In genomic region chr2:51058158-51058557, GRCm38 (mm10) we compare ENCODE assay signal across 21 mouse cellular contexts.
DNase-seq lines count a peak whose midpoint lies in the region; ATAC-seq and TF ChIP-seq lines count a peak whose summit lies in the region.
"Had no signal": no experiment of that assay in that cellular context is flagged by ENCODE, and none has a peak within 500 bp of the region (broad histone marks: within the 10 kb centered on the region; RNA-seq: fewer than 3 reads in every experiment).

No protein-coding gene starts in this region.

- no peaks in the 10 kb centered on the region for H3K36me3 ChIP-seq in heart, embryonic 10.5 days
- no peaks in the 10 kb centered on the region for H3K36me3 ChIP-seq in heart, embryonic 16.5 days (ENCODE audit: control insufficient read depth, insufficient read depth)
- H3K36me3 ChIP-seq in lung, postnatal 0 days (ENCODE audit: insufficient read depth, low read length): no peaks in the 10 kb centered on the region
- H3K36me3 ChIP-seq in midbrain, embryonic 13.5 days: no peaks in the 10 kb centered on the region
- no peaks in the 10 kb centered on the region for H3K36me3 ChIP-seq in midbrain, postnatal 0 days (ENCODE audit: insufficient read depth, low read length)
- H3K36me3 ChIP-seq: embryonic facial prominence, embryonic 12.5 days; heart, embryonic 15.5 days; hindbrain, embryonic 15.5 days had no signal

- H3K9ac ChIP-seq in heart, embryonic 16.5 days (ENCODE audit: low read length): no peak overlapping the region
- no peak overlapping the region for H3K9ac ChIP-seq in lung, postnatal 0 days (replicated peaks; ENCODE audit: low read depth)
- H3K9ac ChIP-seq in midbrain, embryonic 13.5 days (replicated peaks): no peak overlapping the region
- no peak overlapping the region for H3K9ac ChIP-seq in midbrain, postnatal 0 days (replicated peaks; ENCODE audit: low read length, poor library complexity, severe bottlenecking)
- H3K9ac ChIP-seq: embryonic facial prominence, embryonic 12.5 days; forebrain, postnatal 0 days; heart, embryonic 15.5 days; hindbrain, embryonic 15.5 days had no signal

- 0 out of 2 replicates have a peak, but pooled peaks have one; percentile 32 for ATAC-seq in heart, embryonic 16.5 days (replicated peaks; ENCODE audit: extremely low read depth, insufficient read depth, low FRiP score)
- ATAC-seq in lung, postnatal 0 days: peak; percentile 28; the same call in 1 of the 2 replicates
- peak; percentile 37; the same call in 1 of the 2 replicates for ATAC-seq in midbrain, embryonic 13.5 days
- ATAC-seq in midbrain, postnatal 0 days (ENCODE audit: low FRiP score): no peak
- ATAC-seq: activated CD4-positive, CD25-positive, alpha-beta regulatory T cell, adult 4 months; forebrain, postnatal 0 days; Patski had no signal

- no peaks in the 10 kb centered on the region for H3K27me3 ChIP-seq in heart, embryonic 10.5 days (ENCODE audit: insufficient read depth, poor library complexity, severe bottlenecking)
- H3K27me3 ChIP-seq in heart, embryonic 16.5 days (ENCODE audit: control insufficient read depth, insufficient read depth, low read length): no peaks in the 10 kb centered on the region
- no peaks in the 10 kb centered on the region for H3K27me3 ChIP-seq in lung, postnatal 0 days (replicated peaks; ENCODE audit: insufficient read depth, low read length)
- H3K27me3 ChIP-seq in midbrain, embryonic 13.5 days: no peaks in the 10 kb centered on the region
- no peaks in the 10 kb centered on the region for H3K27me3 ChIP-seq in midbrain, postnatal 0 days (ENCODE audit: insufficient read depth, low read length)
- H3K27me3 ChIP-seq: CH12.LX; embryonic facial prominence, embryonic 12.5 days; heart, embryonic 15.5 days; hindbrain, embryonic 15.5 days; Patski had no signal

- H3K4me3 ChIP-seq in heart, embryonic 10.5 days: no peak overlapping the region
- H3K4me3 ChIP-seq in heart, embryonic 16.5 days (ENCODE audit: low read length): no peak overlapping the region
- no peak overlapping the region for H3K4me3 ChIP-seq in lung, postnatal 0 days (ENCODE audit: low read depth, low read length)
- no peak overlapping the region for H3K4me3 ChIP-seq in midbrain, embryonic 13.5 days (replicated peaks)
- H3K4me3 ChIP-seq in midbrain, postnatal 0 days (ENCODE audit: low read depth, low read length): no peak overlapping the region
- H3K4me3 ChIP-seq: embryonic facial prominence, embryonic 12.5 days; heart, embryonic 15.5 days; hindbrain, embryonic 15.5 days had no signal

- no peak for TF ChIP-seq EP300 in lung, postnatal 0 days (IDR thresholded peaks at IDR 0.05)

- no peak overlapping the region for H3K27ac ChIP-seq in heart, embryonic 10.5 days
- no peak overlapping the region for H3K27ac ChIP-seq in heart, embryonic 16.5 days (ENCODE audit: low read length)
- no peak overlapping the region for H3K27ac ChIP-seq in lung, postnatal 0 days (ENCODE audit: low read length)
- no peak overlapping the region for H3K27ac ChIP-seq in midbrain, embryonic 13.5 days
- H3K27ac ChIP-seq in midbrain, postnatal 0 days (ENCODE audit: low read depth, low read length): no peak overlapping the region
- H3K27ac ChIP-seq: embryonic facial prominence, embryonic 12.5 days; heart, embryonic 15.5 days; hindbrain, embryonic 15.5 days had no signal

- TF ChIP-seq CTCF in lung, postnatal 0 days (IDR thresholded peaks at IDR 0.05): no peak
- TF ChIP-seq CTCF in midbrain, postnatal 0 days (IDR thresholded peaks at IDR 0.05): no peak

- no peak overlapping the region for H3K4me2 ChIP-seq in heart, embryonic 16.5 days (ENCODE audit: low read depth, low read length)
- no peak overlapping the region for H3K4me2 ChIP-seq in lung, postnatal 0 days (replicated peaks; ENCODE audit: low read depth, low read length)
- H3K4me2 ChIP-seq in midbrain, embryonic 13.5 days (replicated peaks): no peak overlapping the region
- H3K4me2 ChIP-seq in midbrain, postnatal 0 days (ENCODE audit: low read depth, low read length, poor library complexity, severe bottlenecking): no peak overlapping the region
- H3K4me2 ChIP-seq: embryonic facial prominence, embryonic 12.5 days; heart, embryonic 15.5 days; hindbrain, embryonic 15.5 days had no signal

- WGBS in heart, embryonic 10.5 days: 53% methylated on average over 4 of the region's 4 CpGs
- 52% methylated on average over 4 of the region's 4 CpGs for WGBS in heart, embryonic 16.5 days
- 72% methylated on average over 4 of the region's 4 CpGs for WGBS in lung, postnatal 0 days
- WGBS in midbrain, embryonic 13.5 days: 61% methylated on average over 4 of the region's 4 CpGs
- WGBS in midbrain, postnatal 0 days: 71% methylated on average over 4 of the region's 4 CpGs

- DNase-seq in heart, embryonic 10.5 days (ENCODE audit: low spot score): peak; percentile 78
- DNase-seq in heart, adult 8-10 months (ENCODE audit: low spot score): no peak
- no peak for DNase-seq in heart, adult 18-20 months
- DNase-seq in lung, postnatal 0 days (ENCODE audit: low spot score): peak; percentile 26
- DNase-seq in lung, postnatal 4 days: no peak
- no peak for DNase-seq in midbrain, postnatal 0 days (ENCODE audit: low spot score)
- DNase-seq: adrenal gland, postnatal 14 days; cerebellum, adult 11-12 months; cerebellum, adult 9-10 months; cerebellum, postnatal 25 days; forebrain, postnatal 0 days; gastrocnemius, postnatal 14 days; kidney, adult 11 months had no signal

- no peaks in the 10 kb centered on the region for H3K9me3 ChIP-seq in heart, embryonic 10.5 days
- no peaks in the 10 kb centered on the region for H3K9me3 ChIP-seq in heart, embryonic 16.5 days (replicated peaks; ENCODE audit: control insufficient read depth, low read length)
- no peaks in the 10 kb centered on the region for H3K9me3 ChIP-seq in lung, postnatal 0 days (ENCODE audit: low read length)
- no peaks in the 10 kb centered on the region for H3K9me3 ChIP-seq in midbrain, embryonic 13.5 days
- no peaks in the 10 kb centered on the region for H3K9me3 ChIP-seq in midbrain, postnatal 0 days (ENCODE audit: low read length)
- H3K9me3 ChIP-seq: embryonic facial prominence, embryonic 12.5 days; heart, embryonic 15.5 days; hindbrain, embryonic 15.5 days had no signal

- peaks cover 5% of the 10 kb centered on the region; the same call in 1 of the 2 replicates for H3K4me1 ChIP-seq in heart, embryonic 10.5 days
- no peaks in the 10 kb centered on the region for H3K4me1 ChIP-seq in heart, embryonic 16.5 days (ENCODE audit: control insufficient read depth, insufficient read depth, low read length)
- no peaks in the 10 kb centered on the region for H3K4me1 ChIP-seq in lung, postnatal 0 days (ENCODE audit: insufficient read depth, low read depth, low read length)
- H3K4me1 ChIP-seq in midbrain, embryonic 13.5 days (replicated peaks): peaks cover 6% of the 10 kb centered on the region; the same call in 1 of the 2 replicates
- no peaks in the 10 kb centered on the region for H3K4me1 ChIP-seq in midbrain, postnatal 0 days (ENCODE audit: insufficient read depth, low read length)
- H3K4me1 ChIP-seq: hindbrain, embryonic 15.5 days had no signal

Comparison
In these comparisons a context has a peak if more than half of its experiments do, and no peak if none do; other contexts are left out.
1. DNase-seq: peak in heart, embryonic 10.5 days (single experiment) and lung, postnatal 0 days (single experiment); none in heart, adult 8-10 months (single experiment), heart, adult 18-20 months (0 of 2), lung, postnatal 4 days (0 of 2) and midbrain, postnatal 0 days (single experiment).